Mouse (Mus musculus) brain, embryonic 14.5 days (tissue): Measurements from ENCODE around the gene Fscn3. TPM values are rescaled to one million over a fixed set of nuclear protein-coding genes. Genes with fewer than 3 reads are reported as not detected.

Source experiments
- DNase-seq: peaks from one replicate; pipeline ENCODE4 v3.0.0-alpha.2; 2011; ENCODE audit warnings: low read depth
- CTCF ChIP-seq: fragments of 200-500 bp; IDR thresholded peaks from 2 replicates; pipeline ENCODE4 v1.5.1; 2012; ENCODE audit warnings: inconsistent platforms, mild to moderate bottlenecking, moderate library complexity, borderline replicate concordance; ENCODE audit not compliant: insufficient read depth, insufficient read length; ENCODE audit errors: extremely low read depth
- POLR2A ChIP-seq: fragments of 200-500 bp; IDR thresholded peaks from 2 replicates; pipeline ENCODE4 v1.6.1; 2012; ENCODE audit warnings: mild to moderate bottlenecking, inconsistent platforms, borderline replicate concordance; ENCODE audit not compliant: poor library complexity, insufficient read depth, insufficient read length, severe bottlenecking; ENCODE audit errors: extremely low read depth
- polyA plus RNA-seq: library from polyadenylated mRNA; depleted of rRNA; stranded (reverse); fragments of >200 nt; gene quantifications from 2 replicates; pipeline ENCODE4 v1.2.3, GENCODE M21; 2012

Fscn3 gene
- polyA plus RNA-seq, 1 experiment, result 0.05 TPM

DNA sequence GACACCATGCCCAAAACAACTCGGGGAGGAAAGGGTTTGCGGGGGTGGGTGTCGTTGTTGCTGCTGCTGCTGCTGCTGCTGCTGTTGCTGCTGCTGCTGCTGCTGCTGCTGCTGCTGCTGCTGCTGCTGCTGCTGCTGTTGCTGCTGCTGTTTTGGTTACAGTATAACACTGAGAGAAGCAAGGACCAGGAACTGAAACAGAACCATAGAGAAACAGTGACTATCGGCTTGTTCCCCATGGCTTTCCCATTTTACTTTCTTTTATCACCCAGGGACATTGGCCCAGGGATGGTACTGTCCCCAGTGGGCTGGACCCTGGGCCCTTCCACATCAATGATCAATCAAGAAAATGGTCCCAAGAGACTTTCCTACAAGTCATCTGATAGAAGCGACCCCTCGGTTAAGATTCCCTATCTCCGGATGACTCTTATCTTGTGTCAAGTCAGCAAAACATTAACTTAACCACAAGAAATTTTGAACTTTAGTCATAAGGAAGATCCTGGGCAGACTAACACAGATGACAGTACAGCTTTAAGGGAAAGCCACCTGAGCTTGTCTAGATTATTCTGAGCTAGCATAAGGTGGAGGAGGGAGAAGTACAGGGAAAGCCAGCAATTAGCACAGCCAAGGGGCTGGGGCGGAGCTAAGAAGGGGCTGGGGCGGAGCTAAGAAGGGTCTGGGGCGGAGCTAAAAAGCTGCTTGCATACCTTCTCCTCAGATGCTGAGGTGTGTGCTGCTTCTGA lies 3.4 kb downstream of the Fscn3 start:
- no peak for DNase-seq
- TF ChIP-seq POLR2A, result no peak
- no peak for TF ChIP-seq CTCF

DNA sequence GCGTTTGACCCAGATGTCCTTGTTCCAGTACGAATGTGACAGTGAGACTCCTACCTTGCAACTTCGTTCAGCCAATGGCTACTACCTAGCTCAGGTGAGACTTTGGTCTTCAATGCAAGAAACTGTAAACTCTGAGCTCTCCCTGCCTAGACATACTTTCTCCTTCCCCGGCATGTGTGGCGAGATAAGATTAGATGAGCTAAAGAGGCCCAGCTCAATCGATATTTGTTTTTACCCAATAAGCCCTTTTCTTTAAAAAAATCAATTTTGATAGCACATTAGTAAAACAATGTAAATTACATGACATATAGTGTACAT lies 3.9 kb downstream of the Fscn3 start:
- DNase-seq, result no peak
- TF ChIP-seq CTCF (no peak), POLR2A (no peak)

DNA sequence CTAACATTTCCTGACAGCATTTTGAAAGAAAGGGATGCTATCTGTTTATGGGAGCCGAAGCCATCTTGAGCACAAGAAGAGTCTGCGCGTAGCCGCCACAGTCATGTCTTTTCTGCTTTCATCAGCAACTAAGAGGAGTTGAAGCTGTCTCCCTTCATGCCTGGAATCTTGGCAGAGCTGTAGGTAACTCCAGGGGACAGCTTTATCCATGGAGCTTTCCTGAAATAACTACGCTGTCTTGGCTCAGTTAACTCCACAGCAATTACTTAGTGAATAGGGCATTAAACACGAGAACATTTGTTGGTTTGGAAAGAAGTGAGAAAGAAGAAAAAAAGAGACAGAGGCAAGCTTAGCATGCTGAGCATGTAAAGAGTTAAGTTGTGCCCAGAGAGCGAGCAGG lies 20.3 kb downstream of the Fscn3 start:
- peak; percentile 30 for DNase-seq
- TF ChIP-seq CTCF (no peak), POLR2A (no peak)

GRCm38 (mm10) chr6:28449253-28449652 lies 21.7 kb downstream of the Fscn3 start, which contains the start of gene Pax4:
Gene Pax4 (minus strand): TSS chr6:28449353.
- TF ChIP-seq CTCF (no peak), POLR2A (no peak)
- no peak for DNase-seq

DNA sequence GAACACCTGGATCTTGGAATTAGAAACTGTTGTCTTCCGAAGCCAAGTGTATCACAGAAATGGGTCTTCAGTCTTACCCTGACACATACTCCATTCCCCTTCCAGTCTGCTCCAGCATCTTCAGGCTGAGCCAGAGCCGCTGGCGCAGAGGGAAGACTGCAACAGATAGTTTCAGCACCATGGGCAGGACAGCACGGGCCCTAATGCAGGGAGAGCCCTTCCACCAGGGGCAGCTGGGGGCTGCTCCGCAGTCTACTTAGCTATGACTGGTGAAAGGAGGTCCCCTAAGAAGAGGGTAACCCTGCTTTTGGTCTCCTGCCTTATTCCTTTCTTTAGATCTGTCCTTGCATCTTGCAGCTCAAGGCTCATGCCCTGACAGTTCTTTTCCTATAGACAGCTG lies 22.9 kb downstream of the Fscn3 start:
- TF ChIP-seq POLR2A (no peak), CTCF (no peak)
- DNase-seq, result no peak

- DNase-seq, result peak; percentile 52
- TF ChIP-seq POLR2A, result no peak
- TF ChIP-seq CTCF, result no peak
Measured at GRCm38 (mm10) chr6:28450977-28451376, 23.4 kb downstream of the Fscn3 start.

GRCm38 (mm10) chr6:28459221-28459668 lies 31.7 kb downstream of the Fscn3 start:
- DNase-seq, result no peak

GRCm38 (mm10) chr6:28460534-28460933 lies 32.9 kb downstream of the Fscn3 start:
- TF ChIP-seq POLR2A, result no peak
- TF ChIP-seq CTCF, result peak; percentile 54; the same call in 1 of the 2 replicates
- peak; percentile 52 for DNase-seq

More at GRCm38 (mm10) chr6:28459221-28459668, 31.7 kb downstream of the Fscn3 start:
- TF ChIP-seq POLR2A (no peak), CTCF (no peak)

DNA sequence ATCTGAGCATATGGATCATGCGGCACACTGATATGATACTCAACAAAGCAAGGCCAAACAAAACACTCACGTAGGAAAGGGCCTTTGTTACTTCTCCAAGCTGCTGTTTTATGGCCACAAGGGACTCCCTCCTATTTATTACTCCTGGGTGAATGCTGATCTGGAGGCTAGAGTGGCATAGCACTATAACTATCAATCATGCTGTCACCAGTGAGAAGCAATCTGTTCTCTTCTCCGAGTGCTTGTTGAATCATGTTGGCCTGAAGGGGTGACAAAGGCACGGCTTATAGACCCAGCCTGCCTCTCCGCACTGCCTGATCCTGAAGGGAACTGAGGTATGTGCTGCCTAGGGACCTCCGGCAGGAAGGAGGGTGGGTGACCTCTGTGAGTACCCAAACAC lies 37.0 kb downstream of the Fscn3 start:
- TF ChIP-seq POLR2A, result no peak
- TF ChIP-seq CTCF, result no peak
- no peak for DNase-seq

- no peak for DNase-seq
- no peak for TF ChIP-seq CTCF
- TF ChIP-seq POLR2A, result no peak
Measured at GRCm38 (mm10) chr6:28470017-28470602, 42.5 kb downstream of the Fscn3 start.

- TF ChIP-seq CTCF (no peak), POLR2A (no peak)
- no peak for DNase-seq
Measured at GRCm38 (mm10) chr6:28470621-28471020, 43.0 kb downstream of the Fscn3 start.
